Mouse (Mus musculus) G1E (cell line): ENCODE measurements around the gene Spg21.

ENCODE experiments used
- CTCF ChIP-seq: IDR thresholded peaks from 2 replicates; pipeline ENCODE4 v1.5.1; 2012; ENCODE audit warnings: low read depth, low read length, inconsistent platforms, mixed read lengths
- GATA1 ChIP-seq: IDR thresholded peaks from 2 replicates; pipeline ENCODE4 v1.6.1; 2012; ENCODE audit warnings: borderline replicate concordance, low read length, inconsistent platforms, mixed read lengths
- GATA2 ChIP-seq: IDR thresholded peaks from 2 replicates; pipeline ENCODE4 v1.6.1; 2012; ENCODE audit warnings: low read depth, low read length, inconsistent platforms, borderline replicate concordance
- TAL1 ChIP-seq: conservative IDR thresholded peaks from 2 replicates; pipeline ENCODE4 v1.6.1; 2012; ENCODE audit warnings: low read depth, low read length, inconsistent platforms, mixed read lengths

- TF ChIP-seq TAL1 (no peak), CTCF (no peak), GATA1 (no peak), GATA2 (no peak)
These were observed 1.8 kb downstream of the Spg21 start for GRCm38 (mm10) chr9:65462544-65462943.
